Mouse (Mus musculus) urinary bladder, postnatal 14 days (tissue): Measurements from ENCODE around the gene Relb.

Source experiments
- DNase-seq: peaks from one replicate; pipeline ENCODE4 v3.0.0; 2021; ENCODE audit warnings: low spot score

Relb gene

DNA sequence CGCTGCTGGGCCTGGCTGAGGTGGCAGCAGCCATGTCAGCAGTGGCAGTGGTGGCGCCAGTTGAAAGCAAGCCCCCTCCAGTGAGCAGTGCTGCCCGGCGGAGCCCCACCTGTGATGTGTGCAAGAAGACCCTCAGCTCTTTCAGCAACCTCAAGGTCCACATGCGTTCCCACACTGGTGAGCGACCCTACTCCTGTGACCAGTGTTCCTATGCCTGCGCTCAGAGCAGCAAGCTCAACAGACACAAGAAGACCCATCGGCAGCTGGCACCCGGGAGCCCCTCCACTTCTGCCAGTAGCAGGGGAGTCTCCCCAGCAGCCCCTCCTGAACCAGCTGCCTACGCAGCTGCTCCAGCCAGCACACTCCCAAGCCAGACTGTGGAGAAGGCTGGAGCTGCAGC, 49.5 kb downstream of the Relb start:
- DNase-seq: no peak

DNA sequence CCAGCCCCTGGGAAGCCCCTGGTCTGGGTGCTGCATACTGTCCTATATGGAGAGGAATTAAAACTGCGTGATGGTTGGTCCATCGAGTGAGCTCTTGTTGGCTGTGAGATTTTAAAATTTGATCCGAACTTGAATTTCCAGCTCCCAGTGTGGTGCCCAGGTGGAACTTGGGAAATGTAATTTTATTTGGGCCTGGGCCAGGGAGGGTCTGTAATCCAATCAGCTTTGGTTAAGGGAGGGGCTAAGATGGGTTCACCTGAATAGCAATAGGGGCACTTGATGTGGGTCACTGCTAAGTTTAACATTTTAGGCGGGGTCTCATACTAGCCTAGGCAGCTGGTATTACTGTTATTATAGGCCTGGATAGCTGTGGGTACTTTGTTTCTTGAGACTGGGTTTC, 50.8 kb downstream of the Relb start:
- no peak for DNase-seq

DNA sequence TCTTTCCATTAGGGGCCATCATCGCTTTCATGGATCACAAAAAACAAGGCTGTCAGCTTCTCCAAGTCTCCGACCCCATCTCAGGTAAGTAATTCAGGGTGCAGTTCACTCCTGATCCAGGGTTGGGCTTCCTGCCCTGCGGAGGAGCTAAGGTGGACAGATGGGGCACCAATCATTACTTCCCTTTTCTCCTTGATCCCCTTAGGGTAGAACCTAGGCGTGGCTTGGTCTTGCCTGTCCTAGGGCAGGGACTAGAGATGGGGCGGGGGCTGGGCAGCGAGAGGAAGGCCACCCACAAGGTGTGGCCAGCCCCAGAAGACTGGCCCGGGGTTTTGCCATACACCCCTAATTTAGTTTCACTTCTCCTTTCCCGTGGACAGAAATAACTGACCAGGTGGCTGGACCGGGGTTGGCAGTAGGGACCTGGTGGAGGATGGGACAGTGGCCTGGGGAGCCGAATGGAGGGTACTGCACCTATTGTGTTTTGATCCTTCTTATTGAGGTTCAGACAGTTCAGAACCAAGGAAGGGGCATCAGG, 51.3 kb downstream of the Relb start:
- DNase-seq: no peak

DNA sequence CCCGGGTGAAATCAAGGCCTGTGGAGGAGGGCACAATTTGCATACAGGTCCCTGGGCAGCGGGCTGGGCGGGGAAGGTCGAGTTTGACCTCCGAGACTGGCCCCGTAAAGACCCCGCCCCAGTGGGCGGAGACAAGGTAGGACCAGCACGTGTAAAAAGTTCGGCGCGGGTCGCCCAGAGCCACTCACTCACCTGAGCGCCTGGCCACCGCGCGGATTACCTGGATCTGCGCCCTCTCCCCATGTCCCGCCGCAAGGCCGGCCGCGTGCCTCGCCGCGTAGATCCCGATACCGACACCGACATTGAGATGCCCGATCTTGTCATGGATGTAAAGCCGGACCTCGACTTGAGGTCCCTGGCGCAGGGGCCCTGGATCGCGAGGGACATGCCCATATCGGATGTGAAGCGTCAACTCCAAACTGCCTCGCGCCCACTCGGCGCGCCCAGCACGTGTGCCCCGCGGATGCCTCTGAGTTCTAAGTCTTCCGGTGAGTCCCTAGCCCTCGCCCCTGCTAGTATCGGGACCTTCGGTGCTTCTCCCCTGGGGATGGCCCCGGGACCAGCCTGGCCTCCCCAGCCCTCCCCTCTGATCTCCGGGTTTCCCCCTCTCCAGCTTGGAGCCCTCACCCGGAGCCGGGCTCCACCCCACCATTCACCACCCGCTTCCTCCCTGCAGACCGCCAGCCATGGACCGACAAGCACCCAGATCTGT, 51.9 kb downstream of the Relb start, which contains the start of the genes Zfp296 and Gemin7:
TSS of gene Zfp296 (plus strand) at position 147 of the 712 bp plus-strand sequence.
TSS of gene Gemin7 (minus strand) at position 455 of the 712 bp plus-strand sequence.
- DNase-seq: peak; percentile 59

DNA sequence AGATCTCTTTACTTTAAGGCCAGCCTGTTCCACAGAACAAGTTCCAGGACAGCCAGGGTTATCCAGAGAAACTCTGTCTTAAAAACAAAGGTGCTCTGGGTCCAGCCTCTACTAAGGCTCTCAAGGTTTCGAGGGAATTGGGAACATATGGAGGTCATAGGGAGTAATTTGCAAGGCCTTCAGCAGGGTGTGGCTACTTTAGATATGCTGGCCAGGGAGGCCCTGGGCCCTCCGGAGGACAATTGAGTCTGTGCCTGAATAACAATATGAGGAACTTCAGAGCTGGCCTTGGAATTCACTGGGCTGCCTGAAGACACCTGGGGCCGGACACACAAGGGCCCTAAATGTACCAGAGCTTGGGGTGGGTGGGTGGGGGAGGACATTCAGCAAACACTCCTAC, 53.7 kb downstream of the Relb start:
- no peak for DNase-seq

DNA sequence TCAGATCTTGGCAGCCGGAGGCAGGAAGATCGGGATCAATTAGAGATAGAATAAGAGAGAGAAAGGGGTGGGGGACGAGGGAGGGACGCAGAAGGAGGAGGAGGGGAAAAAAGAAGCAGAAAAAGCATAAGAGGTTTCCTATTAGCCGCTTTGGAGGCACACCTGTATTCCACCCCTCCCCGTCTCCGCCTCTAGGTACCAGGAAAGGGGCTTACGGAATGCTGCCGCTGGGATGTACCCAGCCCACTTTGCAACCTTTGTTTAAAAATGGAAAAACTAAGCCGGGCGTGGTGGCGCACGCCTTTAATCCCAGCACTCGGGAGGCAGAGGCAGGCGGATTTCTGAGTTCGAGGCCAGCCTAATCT, 55.5 kb downstream of the Relb start:
- DNase-seq: no peak

DNA sequence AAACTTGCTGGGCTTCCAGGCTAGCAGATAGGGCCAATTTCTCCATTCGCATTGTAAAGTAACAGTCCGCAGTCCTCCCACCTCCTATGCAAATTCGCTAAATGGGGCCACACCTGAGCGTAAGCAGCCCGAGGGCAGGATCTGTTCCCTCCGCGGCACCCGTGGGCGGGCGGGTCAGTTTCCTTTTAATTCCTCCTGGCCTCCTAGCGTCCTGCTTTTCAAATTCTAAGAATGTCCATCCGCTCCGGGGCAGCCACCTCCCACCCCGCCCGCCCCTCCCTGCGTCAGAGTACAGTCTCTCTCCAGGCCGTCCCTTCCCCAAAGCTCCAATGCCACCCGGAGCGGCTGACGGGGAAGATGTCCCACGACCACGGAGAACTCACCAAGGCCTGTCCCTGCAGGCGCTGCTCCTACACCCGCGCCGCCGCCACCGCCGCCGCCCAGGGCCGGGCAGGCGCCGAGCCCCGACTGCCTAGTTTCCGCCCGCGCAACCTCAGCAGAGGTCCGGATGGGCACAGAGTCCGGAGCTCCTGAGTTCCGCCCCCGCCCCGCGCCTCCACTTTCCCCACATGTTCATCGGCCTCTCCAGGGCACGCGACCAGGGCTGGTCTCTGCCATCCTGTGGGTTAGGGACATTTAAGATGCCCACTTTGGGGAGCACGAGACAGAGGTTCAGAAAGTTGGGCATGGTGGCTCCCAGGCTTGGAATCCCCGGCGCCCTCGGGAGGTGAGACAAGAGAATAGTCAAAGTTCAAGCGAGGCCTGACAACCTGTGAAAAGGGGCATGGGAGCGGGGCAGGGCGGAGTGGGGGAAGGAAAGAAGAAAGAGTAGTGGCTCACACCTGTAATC, 56.1 kb downstream of the Relb start:
- DNase-seq: peak; percentile 81

DNA sequence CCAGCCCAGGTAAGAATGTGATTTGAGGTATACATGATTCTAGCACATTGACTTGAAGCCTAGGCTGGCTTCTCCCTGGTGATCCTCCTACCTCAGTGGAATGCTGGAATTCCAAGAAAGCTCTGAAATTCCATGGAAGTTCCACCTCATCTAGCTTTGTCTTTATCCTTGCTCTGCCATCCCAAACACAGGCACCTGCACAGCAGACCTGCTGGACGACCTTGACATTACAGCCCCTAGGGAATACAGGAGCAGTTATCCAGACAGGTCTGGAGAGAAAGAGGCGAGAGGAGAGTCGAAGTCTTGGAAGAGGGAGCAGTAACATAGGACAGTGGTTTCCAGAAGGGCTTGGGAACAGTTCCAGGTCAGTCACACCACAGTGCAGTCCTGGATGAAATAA, 59.6 kb downstream of the Relb start:
- DNase-seq: no peak

DNA sequence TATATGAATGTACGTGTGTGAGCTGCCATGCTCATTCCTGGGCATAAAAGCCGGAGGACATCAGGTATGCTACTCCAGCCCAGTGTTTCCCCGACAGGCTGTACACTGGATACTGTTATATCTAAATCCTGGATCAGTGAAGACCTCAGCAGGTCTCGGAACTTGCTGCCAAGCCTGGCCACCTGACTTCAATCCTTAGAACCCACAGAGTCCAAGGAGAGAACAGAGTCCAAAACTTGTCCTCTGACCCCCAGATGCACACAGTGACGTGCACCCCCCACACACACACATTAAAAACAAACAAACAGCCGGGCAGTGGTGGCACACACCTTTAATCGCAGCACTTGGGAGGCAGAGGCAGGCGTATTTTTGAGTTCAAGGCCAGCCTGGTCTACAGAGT, 61.8 kb downstream of the Relb start:
- no peak for DNase-seq

DNA sequence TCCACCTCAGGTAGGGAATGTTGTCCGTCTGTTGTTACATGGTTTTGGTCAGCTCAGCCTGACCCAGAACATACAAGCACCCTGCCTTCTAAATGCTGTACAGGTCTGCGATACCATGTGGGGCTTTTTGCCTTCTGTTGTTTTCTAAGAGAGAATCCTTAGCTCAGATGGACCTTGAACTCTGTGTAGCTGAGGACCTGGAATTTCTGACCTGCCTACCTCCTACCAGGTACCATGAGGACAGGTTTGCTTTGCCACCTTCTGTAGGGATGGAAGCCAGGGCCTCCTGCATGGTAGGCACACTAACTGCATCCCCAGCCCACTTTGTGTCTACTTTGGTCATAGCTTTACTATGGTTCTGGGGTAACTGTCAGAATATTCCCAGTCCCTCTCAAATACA, 63.4 kb downstream of the Relb start:
- no peak for DNase-seq

DNA sequence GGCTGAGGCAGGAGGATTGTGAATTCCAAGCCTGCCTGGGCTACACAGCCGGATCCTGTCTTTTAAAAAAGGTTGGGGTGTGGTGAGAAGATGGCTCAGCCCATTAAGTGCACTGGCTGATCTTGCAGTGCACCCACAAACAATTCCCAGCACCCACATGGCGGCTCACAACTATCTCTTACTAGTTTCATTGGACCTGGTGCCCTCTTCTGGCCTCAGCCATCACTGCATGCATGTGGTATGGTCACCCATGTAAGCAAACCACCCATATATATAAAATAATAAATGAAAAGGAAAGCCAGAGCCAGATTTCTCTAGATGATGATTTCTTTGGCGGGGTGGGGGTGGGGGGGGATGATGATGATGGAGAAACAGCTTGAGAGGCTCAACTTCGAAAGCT, 64.8 kb downstream of the Relb start:
- no peak for DNase-seq

DNA sequence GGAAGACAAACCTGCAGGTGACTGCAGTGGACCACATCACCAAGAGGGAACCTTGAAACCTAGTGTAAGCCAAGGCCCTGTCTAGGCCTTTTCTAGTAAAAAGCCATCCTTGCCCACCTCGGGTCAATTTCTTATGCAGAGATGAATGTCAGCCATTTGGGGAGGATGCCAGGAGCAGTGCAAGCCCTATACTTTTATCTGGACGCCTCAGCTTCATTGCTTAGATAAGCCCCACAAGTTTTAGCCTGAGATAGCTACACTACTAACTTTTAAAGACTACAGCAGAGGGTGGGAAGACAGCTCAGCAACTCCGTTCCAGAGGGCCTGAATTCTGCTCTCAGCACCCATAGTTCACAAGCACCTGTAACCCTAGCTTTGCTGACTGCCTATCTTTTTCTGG, 65.4 kb downstream of the Relb start:
- DNase-seq: no peak

DNA sequence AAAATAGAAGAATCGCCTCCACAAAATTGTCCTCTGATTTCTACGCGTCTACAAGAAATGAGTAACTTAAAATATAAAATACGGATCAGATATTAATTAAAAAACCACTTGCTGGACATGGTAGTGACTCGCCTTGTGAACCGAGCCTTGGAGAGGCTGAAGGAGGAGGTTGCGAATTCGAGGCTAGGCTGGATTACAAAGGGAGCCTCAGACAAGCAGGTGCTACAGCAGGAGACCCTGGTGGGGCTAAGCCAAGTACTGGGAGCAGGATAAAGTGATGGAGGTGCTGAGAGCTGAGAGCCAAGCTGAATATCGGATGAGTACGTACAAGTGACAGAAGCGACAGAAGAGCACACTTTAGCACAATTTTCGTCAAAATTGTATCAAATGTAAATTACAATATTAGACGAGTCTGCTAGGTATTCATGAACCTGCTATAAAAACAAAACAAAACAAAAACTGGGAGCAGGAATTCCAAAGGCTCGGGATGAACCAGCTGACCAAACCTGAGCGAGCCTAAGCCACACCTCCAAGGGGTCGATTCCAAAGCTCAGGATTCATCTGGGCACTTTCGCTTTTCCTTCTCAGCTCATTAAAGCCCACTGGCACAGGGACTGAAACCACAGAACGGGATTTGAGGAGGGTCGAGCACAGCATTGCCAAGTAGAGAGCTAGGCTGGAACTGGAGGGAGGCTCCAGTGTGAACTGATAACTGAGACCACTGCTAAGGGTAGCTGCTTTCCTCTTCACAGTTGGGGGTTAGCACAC, 66.4 kb downstream of the Relb start, which contains the start of gene Ppp1r37:
TSS of gene Ppp1r37 (minus strand) at position 434 of the 768 bp plus-strand sequence.
- no peak for DNase-seq

DNA sequence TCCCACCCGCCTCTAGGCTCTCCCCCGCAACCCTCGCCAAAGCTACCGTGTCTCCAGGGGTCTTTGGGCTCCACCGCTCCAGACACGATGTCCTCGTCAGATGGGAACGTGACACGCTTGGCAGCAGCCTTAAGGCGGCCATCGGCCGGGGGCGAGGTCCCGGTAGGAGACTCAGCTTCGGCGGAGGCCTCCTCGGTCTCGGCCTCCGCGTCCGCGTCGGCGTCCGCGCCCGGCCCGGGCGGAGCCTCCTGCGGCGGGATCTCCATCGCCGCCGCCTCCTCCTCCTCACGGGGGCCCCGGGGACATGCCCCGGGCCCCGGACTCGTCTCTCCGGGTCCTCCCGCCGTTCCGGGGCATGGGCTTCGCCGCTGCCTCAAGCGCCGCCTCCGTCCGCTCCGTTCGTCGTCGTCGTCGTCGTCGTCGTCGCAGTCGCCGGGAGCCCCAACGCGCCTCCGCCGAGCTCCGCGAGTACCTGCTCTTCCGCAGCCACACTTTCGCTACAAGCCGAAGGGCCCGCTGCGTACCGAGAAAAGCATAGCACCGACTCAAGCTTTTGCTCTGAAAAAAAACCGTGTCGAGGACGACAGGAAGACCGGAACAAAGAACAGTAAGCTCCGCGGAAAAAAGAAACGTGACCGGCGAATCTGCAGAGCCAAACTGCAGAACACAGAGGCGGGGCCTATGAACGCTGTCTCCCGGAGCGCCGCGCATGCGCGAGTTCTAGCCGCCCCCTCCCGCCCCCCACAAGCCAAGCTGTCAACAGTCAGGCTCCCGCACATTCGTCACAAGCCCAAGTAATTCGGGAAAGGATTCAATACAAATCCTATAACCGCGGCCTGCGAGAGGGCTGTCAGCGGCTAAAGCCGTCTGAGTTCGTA, 67.2 kb downstream of the Relb start:
- DNase-seq: peak; percentile 90

DNA sequence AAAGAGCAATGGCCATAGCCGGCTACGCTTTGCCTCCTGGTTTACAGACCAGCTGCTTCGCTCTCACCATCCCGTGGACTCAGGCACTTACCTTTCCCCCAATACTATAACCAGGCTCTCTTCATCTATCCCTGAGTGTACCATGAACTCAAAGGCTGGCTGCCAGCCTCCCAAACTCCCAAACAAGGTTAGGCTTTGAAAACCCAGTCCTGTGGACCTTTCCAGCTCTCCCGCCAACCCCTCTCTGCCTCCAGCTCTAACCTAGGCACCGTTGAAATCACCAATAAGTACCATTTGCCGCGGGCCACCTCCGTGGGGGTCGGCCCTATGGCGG, 67.8 kb downstream of the Relb start:
- no peak for DNase-seq

DNA sequence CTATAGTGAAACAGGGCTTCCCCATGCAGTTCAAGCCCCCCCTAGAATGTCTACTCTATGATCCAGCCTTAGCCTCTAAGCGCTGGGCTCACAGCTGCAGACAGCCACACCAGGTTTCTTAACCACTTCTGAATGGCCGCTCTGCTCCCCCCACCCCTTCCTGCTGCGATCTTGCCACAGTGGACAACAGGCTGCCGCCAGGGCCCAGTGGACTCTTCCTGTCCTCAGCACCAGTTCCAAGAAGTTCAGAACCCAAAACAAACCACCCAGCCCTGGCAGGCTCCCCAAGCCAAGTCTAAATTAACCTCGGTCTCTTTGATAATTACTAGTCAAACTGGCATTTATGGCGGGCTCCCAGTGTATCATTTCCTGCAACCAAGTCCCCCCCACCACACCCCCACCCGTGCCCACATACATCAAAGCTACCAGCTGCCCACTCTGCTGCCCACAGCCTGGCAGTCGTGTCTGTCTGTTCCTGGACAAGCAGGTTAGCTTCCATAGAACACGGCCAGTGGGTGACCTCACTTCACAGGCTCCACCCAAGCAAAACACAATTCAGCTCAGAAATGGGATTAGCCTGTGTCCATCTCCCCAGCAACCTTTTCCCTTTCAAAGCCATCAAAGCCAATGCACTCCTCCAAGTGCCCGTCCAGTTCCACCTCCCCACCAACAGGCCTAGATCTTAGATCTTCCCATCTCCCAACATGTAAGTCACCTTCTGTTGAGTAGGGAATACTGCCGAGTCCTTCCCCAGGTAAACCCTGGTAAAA, 68.6 kb downstream of the Relb start:
- DNase-seq: no peak

DNA sequence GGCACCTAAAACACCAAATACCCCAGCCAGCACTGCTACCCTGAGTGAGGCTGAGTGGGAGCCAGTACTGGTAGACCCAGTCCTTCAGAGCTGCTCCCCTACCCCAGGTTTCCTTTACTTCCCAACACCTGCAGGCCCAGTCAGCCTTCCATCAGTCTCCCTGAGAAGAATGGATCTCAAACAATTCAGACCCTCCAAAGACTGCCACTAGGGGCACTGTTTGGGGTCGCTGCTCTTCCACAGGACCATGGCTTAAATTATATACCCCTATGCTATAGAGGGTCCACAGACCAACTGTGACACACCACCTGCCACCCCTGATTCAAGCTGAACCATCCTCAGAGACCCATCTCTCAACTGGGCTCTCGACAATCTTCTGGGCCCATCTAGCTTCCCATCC, 70.3 kb downstream of the Relb start:
- DNase-seq: no peak

DNA sequence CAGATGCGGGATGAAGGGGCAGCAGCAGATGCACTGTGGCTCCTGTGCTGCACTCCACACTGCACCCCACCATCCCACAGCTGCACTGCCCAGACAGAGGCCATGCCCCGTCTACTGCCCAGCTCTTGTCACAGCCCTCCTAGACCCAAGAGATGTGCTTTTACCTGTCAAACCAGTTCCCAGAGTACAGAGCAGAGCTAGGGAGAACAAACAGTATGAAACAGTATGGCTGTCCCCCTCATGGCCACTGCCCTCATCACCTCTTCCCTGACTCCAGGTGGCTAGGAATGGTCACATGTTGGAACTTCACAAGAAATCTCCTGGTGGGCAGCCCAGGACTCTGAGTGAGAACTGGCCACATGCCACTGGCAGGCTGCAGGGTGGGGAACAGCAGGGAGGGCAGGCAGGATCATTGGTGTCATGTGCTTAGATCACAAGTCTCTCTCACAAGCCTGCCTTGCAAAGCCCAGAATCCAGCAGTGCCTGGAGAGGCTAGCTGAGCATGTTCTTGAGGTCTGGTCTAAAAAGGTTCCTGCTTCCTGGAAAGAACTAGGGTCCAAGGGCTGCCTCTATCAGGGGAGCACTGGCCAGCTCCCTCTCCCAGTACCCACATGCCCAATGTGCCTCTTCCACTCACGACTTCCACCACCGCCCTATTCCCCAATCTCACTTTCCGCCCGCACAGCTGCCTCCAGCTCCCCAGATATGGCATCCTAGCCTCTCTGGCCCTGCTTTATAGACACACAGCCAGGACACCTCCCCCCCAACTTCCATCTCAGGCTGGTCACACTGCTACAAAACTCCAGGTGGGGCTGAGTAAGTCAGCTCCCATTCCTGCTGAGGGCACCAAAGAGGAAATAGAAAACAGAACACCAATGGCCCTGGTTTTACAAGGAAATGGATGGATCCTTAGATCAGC, 71.0 kb downstream of the Relb start:
- no peak for DNase-seq

DNA sequence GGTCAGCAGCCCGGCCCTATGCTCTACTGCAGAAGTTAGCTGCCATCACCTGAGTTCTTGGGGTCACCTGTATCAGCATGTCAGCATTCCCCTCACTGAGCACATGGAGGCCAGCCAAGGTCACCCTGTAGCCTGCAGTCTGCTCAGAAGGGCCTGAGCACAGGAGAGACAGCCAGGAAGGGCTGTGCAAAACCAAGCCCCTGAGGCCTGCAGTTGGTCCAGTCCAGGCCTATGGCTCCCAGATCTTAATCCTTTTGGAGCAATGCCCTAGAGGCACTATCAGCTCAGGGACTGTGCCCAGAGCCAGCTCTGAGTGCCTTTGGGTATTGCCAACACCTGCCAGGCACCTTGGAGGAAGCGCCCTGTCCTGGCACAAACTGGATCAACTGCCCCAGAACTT, 72.2 kb downstream of the Relb start:
- DNase-seq: no peak
